Mouse (Mus musculus) cerebellum, adult 2 months (tissue): ENCODE measurements around the gene Patl2.

Source experiments
- CTCF ChIP-seq: fragments of 200-500 bp; IDR thresholded peaks from 2 replicates; pipeline ENCODE4 v1.5.1; 2011; ENCODE audit warnings: low read depth, mild to moderate bottlenecking, control low read depth, low read length, moderate library complexity, borderline replicate concordance; ENCODE audit not compliant: insufficient read depth
- POLR2A ChIP-seq: fragments of 200-500 bp; IDR thresholded peaks from 2 replicates; pipeline ENCODE4 v1.6.1; 2011; ENCODE audit warnings: low read length, control low read depth, borderline replicate concordance; ENCODE audit not compliant: insufficient read depth

DNA sequence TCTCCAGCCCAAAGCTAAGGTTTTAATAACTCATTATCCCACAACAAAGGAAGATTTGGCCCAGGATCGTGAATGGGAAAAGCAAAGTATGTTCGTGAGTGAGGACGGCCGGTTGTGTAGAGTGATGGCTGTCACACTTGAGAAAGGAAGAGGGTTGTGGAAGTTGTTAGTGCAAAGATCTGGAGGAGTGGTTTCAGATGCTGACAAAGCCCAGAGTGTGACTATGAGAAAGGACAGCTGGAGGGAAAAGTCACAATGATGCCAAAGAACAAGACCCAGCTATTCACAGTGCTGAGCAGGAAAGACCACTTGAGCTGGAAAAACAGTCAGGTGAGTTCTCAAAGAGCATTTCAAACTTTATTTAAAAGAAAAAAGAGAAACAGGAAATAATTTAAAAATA is 76.3 kb downstream of the Patl2 start:
- TF ChIP-seq CTCF, result no peak
- no peak for TF ChIP-seq POLR2A
